Mouse (Mus musculus) adrenal gland, adult 18-20 months (tissue): ENCODE measurements around the gene Cd82. TPM values are rescaled to one million over a fixed set of nuclear protein-coding genes. Genes with fewer than 3 reads are reported as not detected.

Source experiments
- DNase-seq, 2 experiments: peaks; one replicate each; pipeline ENCODE4 v3.0.0; 2021 to 2022; ENCODE audit warnings: low spot score in 2 of 2
- long read RNA-seq, 2 experiments: library from polyadenylated mRNA; stranded (forward); transcript quantifications; one replicate each; pipeline ENCODE4 v2.0.0; 2021
- total RNA-seq, 2 experiments: library from RNA; stranded (reverse); gene quantifications; 1 replicate in 1 of 2; 2 replicates in 1 of 2; pipeline ENCODE4 v1.2.3; 2021

Gene Cd82
- total RNA-seq: 10 to 100 TPM; 55.7 to 67.5 TPM
- long read RNA-seq, experiment 1, transcript Cd82-202 (9 exons, 1,657 nt): minor isoform, 6 of 28 reads
- long read RNA-seq, experiment 1, transcript Cd82-201 (10 exons, 1,824 nt): major isoform, 18 of 28 reads
- long read RNA-seq, experiment 1, partial matches to known transcripts: 0 of 28 reads
- long read RNA-seq, experiment 1, other reads (novel, unspliced or antisense): 2 of 28 reads
- long read RNA-seq, experiment 2, transcript Cd82-201 (10 exons, 1,824 nt): major isoform, 42 of 53 reads
- long read RNA-seq, experiment 2, transcript Cd82-202 (9 exons, 1,657 nt): minor isoform, 5 of 53 reads
- long read RNA-seq, experiment 2, partial matches to known transcripts: 2 of 53 reads
- long read RNA-seq, experiment 2, other reads (novel, unspliced or antisense): 3 of 53 reads

GRCm38 (mm10) chr2:93462760-93463159 lies at the start of gene Cd82:
Gene Cd82, minus strand, starts transcription at chr2:93463140.
- DNase-seq: peak; percentile 68 to 76

GRCm38 (mm10) chr2:93512130-93512529 lies 49.2 kb upstream of the Cd82 start:
- no peak for DNase-seq

GRCm38 (mm10) chr2:93510839-93511238 lies 47.9 kb upstream of the Cd82 start:
- DNase-seq: no peak

GRCm38 (mm10) chr2:93509777-93510750 lies 47.1 kb upstream of the Cd82 start:
- no peak for DNase-seq

DNA sequence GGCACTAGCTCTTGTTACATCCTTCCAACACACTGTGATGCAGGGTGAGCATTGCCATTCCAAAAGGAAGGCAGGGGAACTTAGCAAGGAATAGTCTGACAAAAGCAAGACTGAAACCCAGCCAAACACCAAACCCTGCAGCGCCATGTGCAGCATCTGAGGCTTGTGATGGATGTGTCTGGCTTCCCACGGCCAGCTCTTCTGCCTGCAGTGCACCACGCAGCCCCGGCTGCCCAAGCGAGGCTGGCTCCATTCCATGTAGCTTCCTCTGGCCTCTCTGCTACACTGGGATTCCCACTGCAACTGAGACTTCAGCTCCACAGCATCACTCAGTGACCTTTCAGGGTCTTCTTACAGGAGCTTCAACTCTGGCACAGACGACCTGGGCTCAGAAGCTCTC lies 42.2 kb upstream of the Cd82 start:
- no peak for DNase-seq

GRCm38 (mm10) chr2:93503353-93503752 lies 40.4 kb upstream of the Cd82 start:
- DNase-seq: no peak

DNA sequence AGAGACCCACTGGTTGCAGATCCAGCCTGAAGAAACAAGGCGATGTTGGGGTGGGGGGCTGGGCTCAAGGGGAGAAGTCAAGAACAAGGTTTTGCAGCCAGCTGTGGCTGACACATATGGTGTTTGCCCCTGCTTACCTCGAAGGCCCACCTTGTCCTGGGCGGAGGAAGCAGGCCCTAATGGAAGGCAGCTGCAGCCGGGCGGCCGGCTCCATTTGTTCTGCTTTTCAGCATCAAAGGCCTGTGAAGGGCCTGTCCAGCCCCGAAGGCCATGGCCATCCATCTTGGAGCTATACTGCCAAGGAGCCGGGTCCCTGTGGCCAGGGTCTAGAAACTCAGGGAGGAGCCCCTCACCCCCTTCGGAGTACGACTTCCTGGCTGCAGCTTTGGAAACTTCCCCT lies 38.4 kb upstream of the Cd82 start:
- no peak for DNase-seq

- no peak for DNase-seq
Measured at GRCm38 (mm10) chr2:93497221-93497620, 34.3 kb upstream of the Cd82 start.

DNA sequence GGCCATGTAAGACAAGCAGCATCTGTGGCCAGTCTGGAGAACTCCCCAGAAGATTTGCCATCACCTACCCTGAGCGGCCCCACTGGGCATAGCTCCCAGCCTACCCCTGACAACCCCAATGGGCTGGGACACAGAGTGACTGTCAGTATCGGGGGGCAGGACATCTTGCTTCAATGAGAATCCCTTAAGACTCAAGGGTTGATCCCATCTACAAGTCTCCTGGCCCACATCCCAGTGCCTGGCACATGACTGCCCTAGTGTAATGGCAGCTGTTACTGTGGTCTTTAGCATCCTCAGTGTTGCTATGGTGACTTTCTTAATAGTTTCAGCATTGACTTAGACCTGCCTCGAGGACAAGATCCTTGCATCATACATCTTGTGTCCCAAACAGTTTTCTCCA lies 32.2 kb upstream of the Cd82 start:
- no peak for DNase-seq

DNA sequence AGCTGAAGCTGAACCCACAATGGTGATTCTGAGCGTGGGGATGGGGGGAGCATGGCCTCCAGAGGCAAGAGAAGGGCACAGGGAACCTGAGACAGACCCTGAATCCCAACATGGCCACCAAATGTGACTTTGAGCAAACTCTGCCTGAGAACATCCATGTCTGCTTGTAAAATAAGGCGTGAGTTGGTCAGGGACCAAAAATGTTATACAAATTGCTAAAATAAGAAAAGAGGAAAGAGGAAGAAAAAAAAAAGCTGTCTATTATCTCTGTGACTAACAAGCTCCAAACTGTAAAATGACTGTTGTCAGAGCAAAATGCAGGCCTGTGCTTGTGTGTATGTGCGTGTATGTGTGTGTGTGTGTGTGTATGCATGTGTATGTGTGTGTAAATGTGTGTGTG lies 30.6 kb upstream of the Cd82 start:
- no peak for DNase-seq

DNA sequence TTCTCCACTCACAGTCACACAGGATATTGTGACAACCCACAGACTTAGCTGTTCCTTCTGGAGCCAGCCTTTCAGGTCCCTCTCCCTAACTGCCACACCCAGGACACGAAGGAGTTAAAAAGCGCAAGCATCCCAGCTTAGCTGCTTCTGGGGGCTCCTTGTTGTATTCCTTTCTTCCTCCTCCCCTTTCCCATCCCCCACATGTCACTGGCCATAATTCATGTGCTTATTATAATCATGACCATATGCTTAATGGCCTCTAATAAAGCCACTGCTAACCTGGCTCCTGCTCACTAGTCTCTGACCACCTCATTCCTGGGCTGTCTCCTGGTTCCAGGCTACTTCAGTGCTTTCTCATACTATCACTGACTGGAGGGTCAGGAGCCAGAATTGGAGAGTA lies 27.6 kb upstream of the Cd82 start:
- no peak for DNase-seq

GRCm38 (mm10) chr2:93488911-93489587 lies 26.1 kb upstream of the Cd82 start:
- DNase-seq: no peak

- DNase-seq: no peak
Measured at GRCm38 (mm10) chr2:93485459-93485858, 22.5 kb upstream of the Cd82 start.

- no peak for DNase-seq
Measured at GRCm38 (mm10) chr2:93482036-93482644, 19.2 kb upstream of the Cd82 start.

- no peak for DNase-seq
Measured at GRCm38 (mm10) chr2:93478744-93479143, 15.8 kb upstream of the Cd82 start.

GRCm38 (mm10) chr2:93477519-93477918 lies 14.6 kb upstream of the Cd82 start:
- DNase-seq: peak; percentile 53 to 60

- no peak for DNase-seq
Measured at GRCm38 (mm10) chr2:93476487-93476886, 13.5 kb upstream of the Cd82 start.

GRCm38 (mm10) chr2:93475040-93475439 lies 12.1 kb upstream of the Cd82 start:
- peak; percentile 88 to 92 for DNase-seq

- DNase-seq: no peak
Measured at GRCm38 (mm10) chr2:93473915-93474314, 11.0 kb upstream of the Cd82 start.

DNA sequence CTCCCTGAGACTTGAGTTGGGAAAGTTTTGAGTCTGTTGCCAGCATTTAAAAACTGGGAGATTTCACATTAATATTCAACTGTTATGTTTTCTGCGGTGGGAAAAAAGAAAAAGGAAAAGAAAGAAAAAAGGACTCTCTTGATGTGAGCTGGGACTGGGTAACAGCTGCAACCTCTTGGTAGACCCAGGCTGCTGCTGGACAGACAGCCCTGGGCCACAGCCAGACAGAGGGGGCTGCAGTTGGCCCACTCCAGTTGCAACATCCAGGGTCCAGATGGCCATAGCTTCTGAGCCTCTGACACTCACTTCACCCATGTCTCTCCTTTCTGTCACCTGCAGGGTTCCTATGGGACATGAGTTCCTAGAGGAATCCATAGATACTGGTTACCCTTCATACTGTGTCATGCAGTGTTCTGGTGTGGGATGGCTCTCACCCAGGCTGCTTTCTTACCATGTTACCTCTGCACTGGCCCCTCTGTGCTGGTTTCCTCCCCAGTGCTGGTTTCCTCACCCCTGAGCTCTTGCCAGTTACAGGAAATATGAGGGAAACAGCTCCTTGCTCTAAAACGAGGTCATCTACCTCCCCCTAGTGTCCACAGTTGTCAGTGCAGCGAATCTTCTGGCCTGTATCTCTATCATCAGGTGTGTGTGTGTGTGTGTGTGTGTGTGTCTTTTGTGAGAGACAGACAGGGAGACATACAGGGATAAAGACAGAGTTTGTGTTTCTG lies 8.1 kb upstream of the Cd82 start:
- peak; percentile 73 to 75 for DNase-seq
